Mouse (Mus musculus): ENCODE data around the gene Cux1. TPM values are rescaled to one million over a fixed set of nuclear protein-coding genes. Genes with fewer than 3 reads are reported as not detected.

Gene Cux1
- polyA plus RNA-seq, 1 experiment from 2014 or later: 68.2 TPM

- peaks cover 8% of the 10 kb centered on the region; the same call in 1 of the 2 replicates for H3K36me3 ChIP-seq
- no peak overlapping the region for H3K9ac ChIP-seq
- H3K27ac ChIP-seq: no peak overlapping the region
- no peak overlapping the region for H3K4me2 ChIP-seq (replicated peaks)
- H3K4me1 ChIP-seq (replicated peaks): no peaks in the 10 kb centered on the region
- 75% methylated on average over 2 of the region's 2 CpGs for WGBS
- H3K27me3 ChIP-seq (replicated peaks): no peaks in the 10 kb centered on the region
- H3K4me3 ChIP-seq (replicated peaks): no peak overlapping the region
- H3K9me3 ChIP-seq: no peaks in the 10 kb centered on the region
- ATAC-seq: no peak
Observed at GRCm38 (mm10) chr5:136292361-136292760, 274.9 kb downstream of the Cux1 start.

- H3K4me2 ChIP-seq (replicated peaks): no peak overlapping the region
- H3K36me3 ChIP-seq: peaks cover 9% of the 10 kb centered on the region; the same call in 1 of the 2 replicates
- H3K9me3 ChIP-seq: no peaks in the 10 kb centered on the region
- no peaks in the 10 kb centered on the region for H3K4me1 ChIP-seq (replicated peaks)
- no peak overlapping the region for H3K27ac ChIP-seq
- H3K4me3 ChIP-seq (replicated peaks): no peak overlapping the region
- no peak for ATAC-seq
- 88% methylated on average over 2 of the region's 2 CpGs for WGBS
- H3K9ac ChIP-seq: no peak overlapping the region
- no peaks in the 10 kb centered on the region for H3K27me3 ChIP-seq (replicated peaks)
Observed at GRCm38 (mm10) chr5:136291562-136291961, 275.7 kb downstream of the Cux1 start.

DNA sequence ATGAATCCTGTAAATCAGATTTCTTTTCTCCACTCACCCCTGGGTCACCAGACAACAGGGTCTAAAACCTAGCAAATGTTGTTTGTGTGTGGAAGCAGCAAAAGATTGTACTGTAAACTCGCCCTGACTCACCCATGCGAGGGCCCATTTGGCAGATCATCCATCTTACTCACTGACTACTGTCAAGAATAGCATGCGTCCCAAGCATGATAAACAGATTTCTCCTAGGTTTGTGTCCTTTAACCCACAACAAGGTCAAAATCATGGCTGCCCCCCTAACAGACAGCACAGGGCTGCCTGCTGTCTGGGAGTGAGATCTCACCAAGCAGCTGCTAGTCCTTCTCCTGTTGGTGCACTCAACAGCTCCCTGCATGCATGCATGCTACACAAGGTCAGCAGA, 277.5 kb downstream of the Cux1 start:
- H3K36me3 ChIP-seq: 0 out of 2 replicates have a peak, but pooled peaks cover 11% of the 10 kb centered on the region
- H3K4me3 ChIP-seq (replicated peaks): no peak overlapping the region
- H3K9me3 ChIP-seq: no peaks in the 10 kb centered on the region
- no peak for ATAC-seq
- no peak overlapping the region for H3K27ac ChIP-seq
- WGBS: 81% methylated on average over 3 of the region's 3 CpGs
- no peak overlapping the region for H3K4me2 ChIP-seq (replicated peaks)
- no peaks in the 10 kb centered on the region for H3K4me1 ChIP-seq (replicated peaks)
- H3K9ac ChIP-seq: no peak overlapping the region
- no peaks in the 10 kb centered on the region for H3K27me3 ChIP-seq (replicated peaks)

- no peak overlapping the region for H3K4me3 ChIP-seq (replicated peaks)
- no peaks in the 10 kb centered on the region for H3K4me1 ChIP-seq (replicated peaks)
- 0 out of 2 replicates have a peak, but pooled peaks cover 14% of the 10 kb centered on the region for H3K36me3 ChIP-seq
- H3K9ac ChIP-seq: no peak overlapping the region
- peak; percentile 41; the same call in 1 of the 2 replicates for ATAC-seq
- no peaks in the 10 kb centered on the region for H3K27me3 ChIP-seq (replicated peaks)
- H3K4me2 ChIP-seq (replicated peaks): no peak overlapping the region
- no peak overlapping the region for H3K27ac ChIP-seq
- WGBS: 76% methylated on average over 6 of the region's 6 CpGs
- H3K9me3 ChIP-seq: no peaks in the 10 kb centered on the region
Observed at GRCm38 (mm10) chr5:136288351-136289081, 278.8 kb downstream of the Cux1 start.

GRCm38 (mm10) chr5:136286566-136286965, 280.7 kb downstream of the Cux1 start:
- 89% methylated on average over 6 of the region's 6 CpGs for WGBS

DNA sequence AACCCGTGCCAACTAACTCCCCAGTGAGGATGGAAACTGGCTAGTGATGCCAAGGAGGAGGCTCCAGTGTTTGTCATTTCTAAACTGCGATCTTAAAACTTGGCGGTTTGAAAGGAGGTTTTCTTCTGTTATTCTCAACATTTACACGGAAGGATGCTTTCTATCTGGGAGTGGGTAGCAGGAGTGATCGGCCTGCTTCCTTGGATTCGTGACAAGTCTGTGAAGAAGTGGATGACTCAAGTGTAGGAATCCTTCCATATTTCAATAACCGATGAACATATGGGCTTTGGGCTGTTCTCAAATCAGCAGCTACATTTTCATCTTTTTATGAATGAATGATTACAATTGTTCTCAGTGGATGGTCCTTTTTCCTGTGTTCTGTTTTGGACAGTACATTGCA, 282.2 kb downstream of the Cux1 start:
- Histone ChIP-seq H3K4me3 (replicated peaks) (no peak overlapping the region), H3K9ac (no peak overlapping the region), H3K4me2 (replicated peaks) (no peak overlapping the region), H3K9me3 (no peaks in the 10 kb centered on the region), H3K36me3 (peaks cover 23% of the 10 kb centered on the region; the same call in 1 of the 2 replicates), H3K4me1 (replicated peaks) (no peaks in the 10 kb centered on the region), H3K27ac (no peak overlapping the region), H3K27me3 (replicated peaks) (no peaks in the 10 kb centered on the region)
- no peak for ATAC-seq
- 78% methylated on average over 7 of the region's 7 CpGs for WGBS

More at GRCm38 (mm10) chr5:136286566-136286965, 280.7 kb downstream of the Cux1 start:
- no peak overlapping the region for H3K4me2 ChIP-seq (replicated peaks)
- H3K9me3 ChIP-seq: no peaks in the 10 kb centered on the region
- no peak overlapping the region for H3K4me3 ChIP-seq (replicated peaks)
- no peak overlapping the region for H3K27ac ChIP-seq
- no peak overlapping the region for H3K9ac ChIP-seq
- no peaks in the 10 kb centered on the region for H3K27me3 ChIP-seq (replicated peaks)
- no peaks in the 10 kb centered on the region for H3K4me1 ChIP-seq (replicated peaks)
- H3K36me3 ChIP-seq: peaks cover 20% of the 10 kb centered on the region; the same call in 1 of the 2 replicates
- no peak for ATAC-seq

- peaks cover 48% of the 10 kb centered on the region for H3K36me3 ChIP-seq
Observed at GRCm38 (mm10) chr5:136281351-136281750, 285.9 kb downstream of the Cux1 start.

DNA sequence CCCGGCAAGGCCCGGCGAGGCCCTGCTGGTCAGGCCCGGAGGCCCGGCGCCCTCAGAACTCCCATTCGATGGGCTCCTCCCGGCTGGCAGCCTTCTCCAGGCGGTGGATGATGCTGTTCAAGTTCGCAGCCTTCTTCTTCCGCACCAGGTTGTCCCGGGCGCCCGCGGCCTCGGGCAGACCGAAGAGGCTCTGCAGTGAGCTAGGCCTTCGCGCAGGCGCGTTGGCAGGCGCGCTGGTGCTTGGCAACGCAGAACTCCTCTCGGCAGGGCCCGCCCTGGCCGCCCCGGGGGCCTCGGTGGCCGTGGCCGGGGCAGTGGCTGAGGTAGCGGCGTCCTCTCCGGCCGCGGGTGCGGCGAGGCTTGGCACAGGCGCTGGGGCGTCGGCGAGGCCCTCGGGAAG, 292.6 kb downstream of the Cux1 start:
- H3K27me3 ChIP-seq (replicated peaks): no peaks in the 10 kb centered on the region
- no peak for ATAC-seq
- H3K36me3 ChIP-seq: peaks cover 45% of the 10 kb centered on the region
- no peak overlapping the region for H3K4me3 ChIP-seq (replicated peaks)
- H3K9ac ChIP-seq: no peak overlapping the region
- 91% methylated on average over 42 of the region's 43 CpGs for WGBS
- H3K27ac ChIP-seq: no peak overlapping the region
- H3K9me3 ChIP-seq: no peaks in the 10 kb centered on the region
- H3K4me1 ChIP-seq (replicated peaks): peaks cover 5% of the 10 kb centered on the region
- no peak overlapping the region for H3K4me2 ChIP-seq (replicated peaks)

More at GRCm38 (mm10) chr5:136281351-136281750, 285.9 kb downstream of the Cux1 start:
- Histone ChIP-seq H3K27me3 (replicated peaks) (no peaks in the 10 kb centered on the region), H3K9me3 (no peaks in the 10 kb centered on the region), H3K4me3 (replicated peaks) (no peak overlapping the region), H3K27ac (no peak overlapping the region), H3K9ac (no peak overlapping the region), H3K4me1 (replicated peaks) (no peaks in the 10 kb centered on the region), H3K4me2 (replicated peaks) (no peak overlapping the region)
- no peak for ATAC-seq
- 67% methylated on average over 6 of the region's 6 CpGs for WGBS

DNA sequence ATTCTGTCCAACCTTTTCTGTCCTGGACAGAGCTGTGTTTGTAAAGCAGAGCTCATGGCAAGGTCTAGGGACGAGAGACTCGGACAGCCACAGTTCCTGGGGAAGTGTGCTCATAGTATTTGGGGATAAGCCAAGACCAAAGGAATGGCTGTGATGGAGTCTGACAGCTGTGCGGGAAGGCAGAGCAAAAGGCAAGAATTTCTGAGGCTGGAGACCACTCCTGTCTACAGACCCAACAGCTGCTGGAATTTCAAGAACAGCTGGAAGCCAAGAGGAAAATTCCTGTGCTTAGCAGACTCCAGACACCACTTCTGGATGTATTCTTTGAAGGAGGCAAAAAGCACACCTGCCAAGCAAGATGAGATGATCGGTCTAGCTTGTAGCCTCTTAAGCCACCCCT, 297.4 kb downstream of the Cux1 start:
- Histone ChIP-seq H3K9me3 (no peaks in the 10 kb centered on the region), H3K9ac (no peak overlapping the region), H3K4me2 (replicated peaks) (no peak overlapping the region), H3K36me3 (peaks cover 9% of the 10 kb centered on the region), H3K4me3 (replicated peaks) (no peak overlapping the region), H3K4me1 (replicated peaks) (peaks cover 7% of the 10 kb centered on the region), H3K27me3 (replicated peaks) (no peaks in the 10 kb centered on the region), H3K27ac (no peak overlapping the region)
- no peak for ATAC-seq
- WGBS: 53% methylated on average over 4 of the region's 4 CpGs

DNA sequence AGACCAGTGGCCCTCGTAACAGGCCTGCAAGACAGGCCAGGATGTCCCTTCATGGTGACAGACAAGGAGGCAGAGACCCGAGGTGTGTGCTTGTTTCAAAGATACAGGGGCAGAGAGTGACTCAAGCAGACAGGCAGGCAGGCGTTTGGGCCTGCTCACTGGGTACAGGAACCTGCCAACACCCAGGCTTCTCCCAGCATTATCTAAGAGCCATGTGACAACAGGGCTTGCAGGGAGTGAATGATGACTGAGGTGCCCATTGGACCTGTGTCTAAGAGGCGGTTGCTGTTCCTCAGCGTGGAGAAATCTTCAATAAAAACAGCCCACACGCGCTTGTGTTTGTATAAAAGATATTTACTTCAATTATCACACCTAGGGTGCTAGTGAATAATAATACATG, 301.2 kb downstream of the Cux1 start:
- Histone ChIP-seq H3K36me3 (no peaks in the 10 kb centered on the region), H3K9me3 (no peaks in the 10 kb centered on the region), H3K27me3 (replicated peaks) (no peaks in the 10 kb centered on the region), H3K9ac (no peak overlapping the region), H3K27ac (no peak overlapping the region), H3K4me1 (replicated peaks) (peaks cover 11% of the 10 kb centered on the region), H3K4me2 (replicated peaks) (no peak overlapping the region), H3K4me3 (replicated peaks) (no peak overlapping the region)
- 77% methylated on average over 7 of the region's 7 CpGs for WGBS
- ATAC-seq: 0 out of 2 replicates have a peak, but pooled peaks have one; percentile 31

- ATAC-seq: no peak
- Histone ChIP-seq H3K4me3 (replicated peaks) (no peak overlapping the region), H3K9me3 (no peaks in the 10 kb centered on the region), H3K4me2 (replicated peaks) (no peak overlapping the region), H3K27ac (no peak overlapping the region), H3K36me3 (no peaks in the 10 kb centered on the region), H3K9ac (no peak overlapping the region), H3K4me1 (replicated peaks) (peaks cover 3% of the 10 kb centered on the region; the same call in 1 of the 2 replicates), H3K27me3 (replicated peaks) (no peaks in the 10 kb centered on the region)
- 81% methylated on average over 4 of the region's 4 CpGs for WGBS
Observed at GRCm38 (mm10) chr5:136263342-136263741, 303.9 kb downstream of the Cux1 start.

DNA sequence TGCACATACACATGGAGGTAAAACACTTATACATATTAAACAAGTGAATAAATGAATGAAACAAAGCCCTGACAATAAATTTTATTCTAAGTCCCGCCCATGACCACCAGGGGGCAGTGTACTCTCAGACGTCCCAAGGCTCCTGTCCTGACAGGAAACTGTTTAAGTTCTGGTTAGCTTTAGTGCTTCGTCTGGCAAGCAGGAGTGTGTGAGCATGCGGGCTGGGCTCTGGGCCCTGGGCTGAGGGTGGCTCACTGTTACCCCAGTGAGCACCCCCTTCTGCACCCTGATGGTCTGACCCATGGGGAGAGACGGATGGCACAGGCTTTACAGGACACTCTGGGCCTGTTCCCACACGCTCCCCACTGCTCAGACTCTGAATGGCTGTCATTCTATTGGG, 308.4 kb downstream of the Cux1 start:
- Histone ChIP-seq H3K9ac (no peak overlapping the region), H3K9me3 (no peaks in the 10 kb centered on the region), H3K4me1 (replicated peaks) (peaks cover 3% of the 10 kb centered on the region; the same call in 1 of the 2 replicates), H3K4me3 (replicated peaks) (no peak overlapping the region), H3K4me2 (replicated peaks) (no peak overlapping the region), H3K27me3 (replicated peaks) (no peaks in the 10 kb centered on the region), H3K36me3 (no peaks in the 10 kb centered on the region), H3K27ac (no peak overlapping the region)
- ATAC-seq: 0 out of 2 replicates have a peak, but pooled peaks have one; percentile 27
- WGBS: 30% methylated on average over 6 of the region's 6 CpGs

GRCm38 (mm10) chr5:136252899-136253298, 314.4 kb downstream of the Cux1 start:
- Histone ChIP-seq H3K9ac (no peak overlapping the region), H3K27ac (no peak overlapping the region), H3K9me3 (no peaks in the 10 kb centered on the region), H3K36me3 (no peaks in the 10 kb centered on the region), H3K27me3 (replicated peaks) (no peaks in the 10 kb centered on the region), H3K4me1 (replicated peaks) (no peaks in the 10 kb centered on the region), H3K4me2 (replicated peaks) (no peak overlapping the region), H3K4me3 (replicated peaks) (no peak overlapping the region)
- WGBS: 18% methylated on average over 17 of the region's 17 CpGs
- ATAC-seq: peak; percentile 80
